Mouse (Mus musculus): Measurements from ENCODE around the gene Bpifa1. TPM values are rescaled to one million over a fixed set of nuclear protein-coding genes. Genes with fewer than 3 reads are reported as not detected.

The Bpifa1 gene
- 0.09 TPM in 1 of 2 replicates, not detected in the other for polyA plus RNA-seq (2015; fragmentation: Nextera tagmentation; extraction: Ambion mirVana)

GRCm38 (mm10) chr2:154142580-154142979, at the start of gene Bpifa1:
Bpifa1 (plus strand) TSS chr2:154142880.
- H3K4me3 ChIP-seq (replicated peaks) = no peak within 1 kb of the TSS
- H3K27ac ChIP-seq = no peak within 1 kb of the TSS
- 52% methylated on average over 4 of the region's 4 CpGs for WGBS (ENCODE audit: insufficient replicate concordance)
- H3K4me1 ChIP-seq (replicated peaks) = no peaks in the 10 kb centered on the region
- no peak within 1 kb of the TSS for H3K9ac ChIP-seq
- no peaks in the 10 kb centered on the region for H3K27me3 ChIP-seq
- DNase-seq (no peak), ATAC-seq (ENCODE audit: low read depth) (no peak)
- no peaks in the 10 kb centered on the region for H3K36me3 ChIP-seq
- no peaks in the 10 kb centered on the region for H3K9me3 ChIP-seq (replicated peaks)
- no peak within 1 kb of the TSS for H3K4me2 ChIP-seq

- Histone ChIP-seq H3K4me2 (no peak overlapping the region), H3K4me3 (replicated peaks) (no peak overlapping the region), H3K27me3 (no peaks in the 10 kb centered on the region), H3K4me1 (replicated peaks) (no peaks in the 10 kb centered on the region), H3K9me3 (replicated peaks) (no peaks in the 10 kb centered on the region), H3K27ac (no peak overlapping the region), H3K36me3 (no peaks in the 10 kb centered on the region), H3K9ac (no peak overlapping the region)
- ATAC-seq (ENCODE audit: low read depth) (no peak), DNase-seq (no peak)
- WGBS (ENCODE audit: insufficient replicate concordance) = 33% methylated on average over 1 of the region's 1 CpGs
Observed at GRCm38 (mm10) chr2:154097734-154098133, 44.9 kb upstream of the Bpifa1 start.

- Histone ChIP-seq H3K27me3 (no peaks in the 10 kb centered on the region), H3K9me3 (replicated peaks) (no peaks in the 10 kb centered on the region), H3K36me3 (no peaks in the 10 kb centered on the region), H3K4me1 (replicated peaks) (no peaks in the 10 kb centered on the region), H3K4me3 (replicated peaks) (no peak overlapping the region), H3K4me2 (no peak overlapping the region), H3K9ac (no peak overlapping the region), H3K27ac (no peak overlapping the region)
- no peak for DNase-seq
- 61% methylated on average over 3 of the region's 3 CpGs for WGBS (ENCODE audit: insufficient replicate concordance)
- no peak for ATAC-seq (ENCODE audit: low read depth)
Observed at GRCm38 (mm10) chr2:154117381-154117780, 25.3 kb upstream of the Bpifa1 start.

- Histone ChIP-seq H3K27ac (no peak within 1 kb of the TSS), H3K9me3 (replicated peaks) (no peaks in the 10 kb centered on the region), H3K4me2 (no peak within 1 kb of the TSS), H3K36me3 (no peaks in the 10 kb centered on the region), H3K4me1 (replicated peaks) (no peaks in the 10 kb centered on the region), H3K9ac (no peak within 1 kb of the TSS), H3K27me3 (no peaks in the 10 kb centered on the region), H3K4me3 (replicated peaks) (no peak within 1 kb of the TSS)
- ATAC-seq (ENCODE audit: low read depth) = no peak
- WGBS (ENCODE audit: insufficient replicate concordance) = 23% methylated on average over 2 of the region's 2 CpGs
- DNase-seq = no peak
Observed at GRCm38 (mm10) chr2:154130120-154130519, 12.6 kb upstream of the Bpifa1 start, which contains the start of gene Bpifa3. Bpifa3 (plus strand) TSS chr2:154130336.

GRCm38 (mm10) chr2:154143735-154144134, 1.1 kb downstream of the Bpifa1 start:
- H3K9me3 ChIP-seq (replicated peaks) = no peaks in the 10 kb centered on the region
- H3K4me1 ChIP-seq (replicated peaks) = no peaks in the 10 kb centered on the region
- ATAC-seq (ENCODE audit: low read depth) (no peak), DNase-seq (no peak)
- H3K4me3 ChIP-seq (replicated peaks) = no peak overlapping the region
- 80% methylated on average over 3 of the region's 3 CpGs for WGBS (ENCODE audit: insufficient replicate concordance)
- no peaks in the 10 kb centered on the region for H3K36me3 ChIP-seq
- H3K27ac ChIP-seq = no peak overlapping the region
- H3K27me3 ChIP-seq = no peaks in the 10 kb centered on the region
- H3K4me2 ChIP-seq = no peak overlapping the region
- H3K9ac ChIP-seq = no peak overlapping the region

GRCm38 (mm10) chr2:154147496-154147895, 4.8 kb downstream of the Bpifa1 start:
- no peak for ATAC-seq (ENCODE audit: low read depth)
- Histone ChIP-seq H3K27me3 (no peaks in the 10 kb centered on the region), H3K4me3 (replicated peaks) (no peak overlapping the region), H3K36me3 (no peaks in the 10 kb centered on the region), H3K4me2 (no peak overlapping the region), H3K27ac (no peak overlapping the region), H3K9me3 (replicated peaks) (no peaks in the 10 kb centered on the region), H3K4me1 (replicated peaks) (no peaks in the 10 kb centered on the region), H3K9ac (no peak overlapping the region)
- 59% methylated on average over 4 of the region's 4 CpGs for WGBS (ENCODE audit: insufficient replicate concordance)
- DNase-seq = no peak

GRCm38 (mm10) chr2:154158433-154158832, 15.8 kb downstream of the Bpifa1 start:
- H3K4me2 ChIP-seq = no peak overlapping the region
- ATAC-seq (ENCODE audit: low read depth) = no peak
- H3K27ac ChIP-seq = no peak overlapping the region
- DNase-seq = no peak
- no peaks in the 10 kb centered on the region for H3K27me3 ChIP-seq
- 32% methylated on average over 3 of the region's 3 CpGs for WGBS (ENCODE audit: insufficient replicate concordance)
- no peak overlapping the region for H3K9ac ChIP-seq
- no peaks in the 10 kb centered on the region for H3K36me3 ChIP-seq
- H3K4me1 ChIP-seq (replicated peaks) = no peaks in the 10 kb centered on the region
- H3K9me3 ChIP-seq (replicated peaks) = peaks cover 11% of the 10 kb centered on the region; the same call in 1 of the 2 replicates
- H3K4me3 ChIP-seq (replicated peaks) = no peak overlapping the region

- ATAC-seq (ENCODE audit: low read depth) (no peak), DNase-seq (no peak)
- H3K4me1 ChIP-seq (replicated peaks) = no peaks in the 10 kb centered on the region
- no peak within 1 kb of the TSS for H3K27ac ChIP-seq
- WGBS (ENCODE audit: insufficient replicate concordance) = 62% methylated on average over 8 of the region's 8 CpGs
- H3K4me3 ChIP-seq (replicated peaks) = no peak within 1 kb of the TSS
- H3K36me3 ChIP-seq = no peaks in the 10 kb centered on the region
- H3K4me2 ChIP-seq = no peak within 1 kb of the TSS
- H3K27me3 ChIP-seq = no peaks in the 10 kb centered on the region
- no peak within 1 kb of the TSS for H3K9ac ChIP-seq
- peaks cover 11% of the 10 kb centered on the region; the same call in 1 of the 2 replicates for H3K9me3 ChIP-seq (replicated peaks)
Observed at GRCm38 (mm10) chr2:154162307-154162706, 19.6 kb downstream of the Bpifa1 start, which contains the start of gene Bpifa5. Bpifa5 (plus strand) TSS chr2:154162607.

GRCm38 (mm10) chr2:154163306-154163705, 20.6 kb downstream of the Bpifa1 start:
- H3K4me2 ChIP-seq = no peak overlapping the region
- no peaks in the 10 kb centered on the region for H3K27me3 ChIP-seq
- WGBS (ENCODE audit: insufficient replicate concordance) = 70% methylated on average over 5 of the region's 5 CpGs
- H3K36me3 ChIP-seq = no peaks in the 10 kb centered on the region
- ATAC-seq (ENCODE audit: low read depth) = no peak
- no peak overlapping the region for H3K4me3 ChIP-seq (replicated peaks)
- H3K9me3 ChIP-seq (replicated peaks) = peaks cover 11% of the 10 kb centered on the region; the same call in 1 of the 2 replicates
- no peak overlapping the region for H3K27ac ChIP-seq
- no peaks in the 10 kb centered on the region for H3K4me1 ChIP-seq (replicated peaks)
- no peak overlapping the region for H3K9ac ChIP-seq
- no peak for DNase-seq

- Histone ChIP-seq H3K27ac (no peak overlapping the region), H3K27me3 (no peaks in the 10 kb centered on the region), H3K4me1 (replicated peaks) (no peaks in the 10 kb centered on the region), H3K4me2 (no peak overlapping the region), H3K9me3 (replicated peaks) (no peaks in the 10 kb centered on the region), H3K4me3 (replicated peaks) (no peak overlapping the region), H3K36me3 (no peaks in the 10 kb centered on the region), H3K9ac (no peak overlapping the region)
- DNase-seq = no peak
- ATAC-seq (ENCODE audit: low read depth) = no peak
- WGBS (ENCODE audit: insufficient replicate concordance) = 38% methylated on average over 3 of the region's 3 CpGs
Observed at GRCm38 (mm10) chr2:154169172-154169571, 26.5 kb downstream of the Bpifa1 start.

GRCm38 (mm10) chr2:154171621-154172020, 28.9 kb downstream of the Bpifa1 start:
- H3K27me3 ChIP-seq = no peaks in the 10 kb centered on the region
- H3K4me2 ChIP-seq = no peak overlapping the region
- H3K4me1 ChIP-seq (replicated peaks) = no peaks in the 10 kb centered on the region
- ATAC-seq (ENCODE audit: low read depth) = no peak
- no peaks in the 10 kb centered on the region for H3K9me3 ChIP-seq (replicated peaks)
- H3K9ac ChIP-seq = no peak overlapping the region
- DNase-seq = no peak
- H3K27ac ChIP-seq = no peak overlapping the region
- H3K4me3 ChIP-seq (replicated peaks) = no peak overlapping the region
- 55% methylated on average over 6 of the region's 6 CpGs for WGBS (ENCODE audit: insufficient replicate concordance)
- no peaks in the 10 kb centered on the region for H3K36me3 ChIP-seq

GRCm38 (mm10) chr2:154173313-154173712, 30.6 kb downstream of the Bpifa1 start:
- 7% methylated on average over 1 of the region's 1 CpGs for WGBS (ENCODE audit: insufficient replicate concordance)
- Histone ChIP-seq H3K27ac (no peak overlapping the region), H3K36me3 (no peaks in the 10 kb centered on the region), H3K4me1 (replicated peaks) (no peaks in the 10 kb centered on the region), H3K4me3 (replicated peaks) (no peak overlapping the region), H3K9ac (no peak overlapping the region), H3K27me3 (no peaks in the 10 kb centered on the region), H3K9me3 (replicated peaks) (no peaks in the 10 kb centered on the region), H3K4me2 (no peak overlapping the region)
- ATAC-seq (ENCODE audit: low read depth) (no peak), DNase-seq (no peak)

Data from liver, embryonic 13.5 days (tissue).